Mouse (Mus musculus): ENCODE data around the gene Pdzd8.
A peak's percentile ranks its signal among the peaks of the same experiment; 100 is the strongest.

Gene Pdzd8

DNA sequence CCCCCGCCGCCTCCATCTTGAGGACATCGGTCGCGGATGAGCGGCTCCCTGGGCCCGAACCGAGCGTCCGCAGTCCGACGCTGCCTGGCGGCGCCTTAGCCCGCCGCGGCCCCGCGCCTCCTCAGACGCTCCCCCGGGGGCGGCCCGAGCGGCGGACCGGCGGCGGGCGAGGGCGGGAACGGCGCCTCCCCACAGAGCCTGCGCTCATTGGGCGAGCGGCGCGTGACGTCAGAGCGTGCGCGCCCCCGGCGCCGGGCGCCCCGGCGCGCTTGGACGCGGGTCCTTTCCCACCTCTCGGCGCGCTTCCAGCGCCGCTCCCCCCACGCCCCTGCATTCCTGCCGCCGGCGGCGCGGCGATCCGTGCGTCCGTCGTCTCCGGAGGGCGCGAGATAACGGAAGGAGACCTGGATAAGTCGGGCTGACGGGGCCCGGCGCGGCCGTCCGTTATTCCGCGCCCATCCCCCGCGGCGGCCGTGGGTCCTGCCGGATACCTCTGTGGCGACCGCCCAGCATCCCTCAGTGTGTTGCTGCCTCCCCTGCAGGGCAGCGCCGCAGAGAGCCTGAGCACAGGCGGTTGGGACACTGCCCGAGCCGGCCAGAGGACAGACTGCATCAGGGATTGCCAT is at the start of gene Pdzd8:
Gene Pdzd8, minus strand, starts transcription at position 123 of the 626 bp plus-strand sequence.
- DNase-seq, result peak; percentile 94 to 95

DNA sequence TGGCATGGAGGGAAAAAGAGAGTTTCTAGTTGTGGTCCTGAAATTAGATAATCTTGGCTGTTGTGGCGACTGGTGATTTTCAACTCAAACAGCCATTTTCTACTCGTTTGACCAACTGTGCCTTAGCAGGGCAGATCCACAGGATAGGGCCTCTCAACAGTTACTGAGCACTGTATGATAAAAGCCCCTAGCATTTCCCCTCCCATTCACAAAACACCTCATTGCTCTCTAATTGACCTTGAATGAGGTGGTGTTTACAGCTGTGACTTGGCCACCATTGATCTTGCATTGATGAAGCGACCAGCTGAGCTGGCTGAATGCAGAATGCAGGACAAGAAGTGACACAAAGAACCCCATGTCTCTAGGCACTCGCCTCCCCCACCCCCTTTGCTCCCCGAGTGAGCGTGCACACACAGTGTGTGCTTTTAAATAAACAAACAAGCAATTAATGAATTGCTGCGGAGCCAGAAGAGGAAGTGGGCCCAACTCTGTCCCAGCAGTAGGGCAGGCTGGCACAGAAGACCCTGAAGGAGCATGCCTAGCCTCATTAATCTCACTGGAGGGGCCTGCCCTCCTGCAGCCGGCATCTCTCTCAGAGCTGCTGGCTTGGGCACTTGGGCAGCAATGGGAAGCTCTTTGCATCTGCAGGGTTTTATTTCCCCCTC is 48.3 kb upstream of the Pdzd8 start:
- DNase-seq, result peak in 1 of 2 experiments; percentile 19

DNA sequence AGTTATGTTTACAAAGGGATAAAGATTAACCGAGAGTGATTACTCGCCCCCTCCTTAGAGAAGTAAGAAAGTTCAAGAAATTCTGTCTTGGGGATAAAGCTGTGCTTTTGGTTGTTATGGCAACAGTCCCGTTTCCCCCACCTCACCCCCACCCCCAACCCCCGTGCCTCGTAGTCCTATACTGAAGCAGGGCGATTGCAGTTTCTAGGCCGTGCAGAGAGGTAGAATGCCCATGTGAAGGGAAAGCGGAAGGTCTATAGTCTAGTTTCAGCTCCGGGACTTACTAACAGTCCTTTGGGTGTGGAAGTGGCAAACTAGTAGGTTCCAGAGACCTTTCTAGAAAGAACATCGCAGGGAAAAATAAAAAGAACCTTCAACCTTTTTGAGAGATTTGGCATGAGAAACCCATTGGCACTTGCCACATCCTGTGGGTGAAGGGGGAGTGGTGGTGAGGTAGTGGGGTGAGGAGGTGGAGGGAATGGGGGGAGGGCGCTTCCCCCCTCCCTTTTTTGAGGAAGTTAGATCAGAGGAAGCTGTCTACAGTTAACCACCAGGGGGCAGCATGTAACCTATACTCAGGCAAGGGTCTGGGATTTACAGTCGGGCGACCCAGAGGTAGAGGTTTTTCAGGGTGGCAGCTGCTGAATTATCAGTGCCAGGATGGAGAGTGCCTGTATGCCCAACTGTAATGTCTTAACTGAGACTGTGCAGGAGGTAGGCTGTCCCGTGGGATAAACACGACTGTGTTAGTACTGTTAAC is 43.4 kb upstream of the Pdzd8 start:
- peak; percentile 41 to 69 for DNase-seq

DNA sequence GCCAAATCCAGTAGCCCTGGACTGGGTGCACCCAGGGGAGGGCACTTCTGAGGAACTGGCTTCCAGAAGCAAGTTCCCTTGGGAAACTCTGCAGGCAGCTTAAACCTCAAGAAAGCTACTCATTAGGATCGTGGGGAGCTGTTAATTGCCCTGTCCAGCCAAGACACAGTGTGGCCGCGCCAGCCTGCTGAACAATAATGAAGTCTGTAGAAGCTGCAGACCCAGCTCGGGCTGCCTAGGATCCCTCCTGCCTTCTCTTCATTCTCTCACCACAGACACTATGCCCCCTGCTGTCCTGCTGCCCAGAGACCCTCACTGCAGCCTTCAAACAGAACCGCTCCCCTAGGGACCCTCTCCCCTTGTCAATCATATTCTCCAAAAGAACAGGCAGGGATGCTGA is 42.8 kb upstream of the Pdzd8 start:
- DNase-seq, result no peak

DNA sequence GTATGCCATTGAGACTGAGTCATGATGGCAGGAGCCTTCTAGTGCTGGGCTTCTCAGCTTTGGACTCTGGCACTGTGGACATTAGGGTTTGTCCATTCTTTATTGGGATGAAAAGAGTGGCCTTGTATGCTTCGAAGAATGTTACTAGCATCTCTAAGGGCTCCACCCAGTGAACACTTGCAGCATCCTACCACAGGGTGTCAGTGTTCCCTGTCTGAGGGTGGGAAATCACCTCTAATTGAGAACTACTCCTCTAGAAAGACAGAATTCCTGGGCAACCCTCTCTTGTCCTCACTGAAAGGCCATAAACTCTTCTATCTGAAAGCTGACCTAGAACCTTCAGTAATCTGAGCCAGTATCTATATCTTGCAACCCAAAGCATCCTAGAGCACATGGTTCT is 41.6 kb upstream of the Pdzd8 start:
- peak in 1 of 2 experiments; percentile 29 for DNase-seq

DNA sequence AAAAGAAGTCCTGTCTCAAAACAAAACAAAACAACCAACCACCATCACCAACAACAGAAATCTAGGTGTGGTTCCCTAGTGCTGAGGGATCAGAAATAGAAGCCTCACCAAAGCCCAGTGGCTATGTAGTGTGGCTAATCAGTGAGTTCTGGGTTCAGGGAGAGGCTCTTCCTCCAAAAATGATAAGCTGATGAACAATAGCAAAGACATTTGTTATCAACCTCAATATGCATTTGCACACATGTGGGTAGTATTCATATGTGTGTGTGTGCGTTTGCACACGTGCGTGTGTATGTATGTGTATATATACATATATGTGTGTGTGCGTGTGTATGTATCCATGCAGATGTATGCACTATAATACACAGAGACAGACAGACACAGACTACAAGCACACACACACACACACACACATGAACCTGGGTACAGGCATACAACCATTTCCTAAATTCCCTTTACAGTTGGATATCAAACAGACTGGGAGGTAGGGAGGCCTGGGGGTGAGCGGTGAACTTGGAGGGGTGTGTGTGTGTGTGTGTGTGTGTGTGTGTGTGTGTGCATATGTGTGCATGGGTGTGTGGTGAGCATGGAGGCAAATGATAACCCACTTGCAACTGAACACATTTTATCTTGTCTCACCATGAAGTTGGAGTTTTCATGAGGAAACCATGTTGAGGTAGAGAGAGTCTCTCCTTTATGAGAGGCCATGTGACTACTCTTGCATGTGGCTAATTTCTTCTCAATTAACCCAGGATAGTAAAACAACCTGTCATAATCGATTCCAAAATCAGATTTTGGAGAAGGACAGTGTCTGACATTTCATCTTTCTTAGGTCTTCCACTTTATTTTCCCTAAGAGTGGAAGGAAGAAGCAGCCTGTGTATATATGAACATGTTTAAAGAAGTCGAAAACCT is 39.3 kb upstream of the Pdzd8 start:
- DNase-seq, result no peak

DNA sequence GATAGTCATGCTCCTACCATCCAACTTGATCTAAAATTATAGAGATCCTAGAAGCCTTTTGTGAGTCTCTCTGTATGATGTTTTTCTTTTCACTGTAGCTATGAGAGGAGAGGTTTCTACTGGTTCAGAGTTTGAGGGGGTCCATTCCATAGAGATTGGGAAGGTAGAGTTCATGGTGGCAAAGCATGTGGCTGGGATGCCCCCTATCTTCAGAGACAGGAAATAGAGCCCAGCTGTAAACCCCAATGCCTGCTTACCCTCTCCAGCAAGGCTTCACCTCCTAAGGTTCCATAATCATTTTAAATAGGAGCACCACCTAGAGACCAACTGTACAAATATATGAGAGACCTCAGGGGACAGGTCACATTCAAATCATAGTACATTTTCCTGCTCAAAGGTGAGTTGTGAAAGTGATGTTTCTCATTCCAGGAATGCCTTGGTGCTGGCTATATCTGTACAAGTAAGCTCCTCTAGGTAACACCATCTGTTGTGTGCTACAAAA is 36.9 kb upstream of the Pdzd8 start:
- DNase-seq, result no peak

DNA sequence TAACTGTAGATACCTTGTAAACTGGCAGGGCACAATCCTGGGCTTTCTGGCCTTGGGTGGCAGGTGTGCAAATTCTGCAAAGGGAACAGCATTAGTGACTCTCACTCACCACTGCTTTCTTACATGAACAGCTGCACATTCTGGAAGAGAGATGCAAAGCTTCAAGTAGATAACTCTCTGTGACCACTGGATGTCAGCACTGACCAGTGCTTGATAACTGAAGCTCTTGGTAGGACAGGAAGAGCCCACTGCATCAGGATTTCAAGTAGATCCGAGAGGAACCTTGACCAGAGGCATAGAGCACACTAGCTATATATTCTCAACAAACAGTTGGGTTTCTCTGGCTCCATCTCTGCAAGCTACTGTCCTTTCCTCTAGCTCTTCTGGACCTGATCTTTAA is 34.4 kb upstream of the Pdzd8 start:
- no peak for DNase-seq

DNA sequence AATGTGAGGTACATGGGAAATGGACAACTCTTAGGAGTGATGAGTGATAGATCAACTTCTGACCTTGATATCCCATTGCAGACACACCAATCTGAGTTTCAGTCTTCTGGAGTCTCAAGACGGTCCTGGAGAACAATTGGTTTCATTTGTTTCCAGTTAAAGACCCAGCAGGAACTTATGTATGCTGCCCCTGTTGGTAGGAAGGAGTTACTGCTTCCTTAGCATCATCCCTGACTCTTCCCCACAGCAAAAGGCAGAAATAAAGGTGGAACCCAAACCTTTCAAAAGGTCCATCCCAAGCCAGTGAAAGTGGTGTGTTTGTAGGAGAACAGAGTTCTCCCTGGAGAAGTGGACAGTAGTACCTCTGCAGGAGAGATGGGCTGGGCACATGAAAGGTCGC is 30.9 kb upstream of the Pdzd8 start:
- no peak for DNase-seq

DNA sequence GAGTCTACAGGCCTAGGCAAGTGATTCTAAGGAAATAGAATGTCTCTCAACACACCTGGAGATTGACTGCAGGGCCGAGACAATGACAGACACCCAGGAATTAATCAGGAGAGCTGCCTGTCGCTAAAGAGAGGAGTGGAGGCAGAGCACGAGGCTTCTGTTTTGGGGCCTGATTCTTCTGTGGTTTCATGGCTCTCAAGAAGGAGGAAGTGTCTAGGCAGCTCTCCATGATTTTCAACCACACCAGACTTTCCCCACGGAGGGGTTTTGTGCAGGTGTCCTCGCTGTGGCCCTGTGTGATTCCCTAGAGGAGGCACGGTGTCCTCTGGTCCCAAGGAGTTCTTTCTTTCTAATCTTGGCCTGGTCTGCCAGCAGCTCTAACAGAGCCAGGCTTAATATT is 29.4 kb upstream of the Pdzd8 start:
- DNase-seq, result no peak

DNA sequence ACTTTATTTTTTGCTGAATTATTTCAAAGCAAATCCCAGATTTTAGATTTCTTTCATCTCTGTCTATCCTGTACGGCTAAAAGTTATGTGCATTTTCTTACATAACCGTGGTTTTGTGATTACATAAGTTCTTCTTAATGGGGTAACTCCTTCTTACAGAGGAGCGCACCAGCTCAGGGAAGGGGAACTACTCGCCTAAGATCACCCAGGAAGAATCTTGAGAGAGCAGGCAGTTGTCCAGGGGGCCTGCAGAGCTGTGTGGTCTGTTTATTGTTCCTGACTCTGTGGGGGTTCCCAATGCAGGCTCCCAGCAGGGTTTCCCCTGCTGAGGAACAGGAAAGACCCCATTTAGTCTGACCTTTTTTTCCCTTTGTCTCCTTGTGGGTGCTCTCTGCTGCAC is 27.3 kb upstream of the Pdzd8 start:
- no peak for DNase-seq

DNA sequence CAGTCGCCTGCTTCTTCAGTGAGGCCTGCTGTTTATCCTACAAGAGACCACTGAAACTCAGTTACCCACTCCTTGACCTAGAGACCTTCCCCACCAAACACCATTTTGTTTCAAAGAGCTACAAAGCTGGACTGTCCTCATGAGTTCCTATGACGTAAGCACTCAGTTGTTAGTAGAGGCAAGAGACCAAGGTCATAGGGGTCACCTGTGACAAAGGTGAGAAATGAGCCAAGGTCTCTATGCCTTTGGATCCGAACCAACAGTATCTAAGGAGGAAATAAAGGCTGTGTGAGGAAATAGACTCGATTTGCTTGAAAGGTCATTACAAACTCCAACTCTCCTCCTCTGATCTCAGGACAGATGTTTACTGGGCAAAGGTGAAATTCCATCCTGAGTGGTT is 25.4 kb upstream of the Pdzd8 start:
- no peak for DNase-seq

DNA sequence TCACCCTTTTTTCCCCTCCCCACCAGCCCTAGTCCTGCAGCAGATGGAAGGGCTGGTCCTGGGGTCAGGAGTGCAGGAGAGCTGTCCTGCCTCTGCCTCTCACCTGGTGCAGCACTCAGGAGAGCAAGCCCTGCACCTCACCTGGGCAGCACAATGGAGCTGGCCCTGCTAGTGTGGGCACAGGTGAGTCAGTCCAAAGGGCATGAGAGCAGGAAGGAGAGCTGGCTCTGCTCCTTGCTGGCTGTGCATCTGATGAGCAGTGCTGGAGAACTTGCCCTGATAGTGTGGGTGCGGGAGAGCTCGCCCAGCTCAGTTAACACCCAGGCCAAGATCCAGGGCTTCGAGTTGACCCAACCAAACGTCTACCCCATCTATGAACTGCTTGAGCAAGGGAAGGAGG is 22.3 kb upstream of the Pdzd8 start:
- DNase-seq, result no peak

DNA sequence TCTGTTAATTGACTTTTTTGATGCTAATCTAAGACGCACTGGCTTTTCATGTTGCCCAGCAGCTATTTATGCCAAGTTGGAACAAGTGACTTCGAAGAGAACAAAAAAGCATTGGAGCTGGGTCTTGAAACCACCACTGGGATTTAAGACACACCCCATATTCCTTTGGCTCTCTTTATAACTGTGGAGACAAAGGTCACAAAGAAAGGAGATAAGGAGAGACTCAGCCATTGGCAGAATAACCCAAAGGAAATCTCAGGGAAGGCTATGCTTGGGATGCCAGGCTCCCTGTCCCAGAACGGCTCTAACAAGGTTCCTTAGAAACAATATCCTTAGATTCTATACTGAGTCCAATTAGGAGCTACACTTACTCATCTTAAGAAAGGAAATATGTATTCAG is 21.1 kb upstream of the Pdzd8 start:
- DNase-seq, result no peak

DNA sequence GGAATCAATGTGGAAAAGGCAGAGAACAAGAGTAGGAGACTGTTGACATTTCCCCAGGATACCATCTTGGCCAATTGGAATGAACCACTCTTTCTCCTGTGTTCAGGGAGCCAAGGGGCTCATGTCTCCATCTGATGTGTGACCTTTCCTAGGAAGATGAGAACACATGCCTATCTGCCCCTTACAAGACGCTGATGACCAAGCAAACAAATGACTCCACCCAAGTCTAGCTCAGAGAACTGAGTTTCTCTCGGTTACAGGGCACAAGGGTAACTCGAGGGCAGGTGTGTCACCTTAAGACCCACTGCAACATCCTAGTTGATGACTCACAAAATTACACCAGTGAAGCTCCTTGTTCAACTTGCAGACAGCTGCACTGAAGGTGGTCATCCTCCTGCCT is 18.1 kb upstream of the Pdzd8 start:
- no peak for DNase-seq

DNA sequence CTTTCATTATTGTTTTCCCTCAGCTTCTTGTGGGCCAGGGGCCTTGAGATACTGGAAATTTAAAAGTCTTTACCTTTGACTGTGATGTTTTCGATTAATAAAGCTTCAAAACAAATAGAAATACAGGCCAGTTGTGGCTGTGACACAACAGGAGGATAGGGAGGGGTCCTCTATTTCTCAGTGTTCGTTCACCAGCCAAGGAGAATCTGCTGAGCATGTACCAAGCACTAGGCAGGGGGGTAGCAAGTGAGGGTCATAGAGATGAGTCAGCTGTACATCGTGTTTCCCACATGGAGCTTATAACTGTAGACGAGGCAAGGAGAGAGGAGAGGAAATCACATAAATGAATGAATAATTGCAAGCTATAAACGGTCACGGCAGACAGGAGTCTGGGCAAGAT is 17.1 kb upstream of the Pdzd8 start:
- no peak for DNase-seq

DNA sequence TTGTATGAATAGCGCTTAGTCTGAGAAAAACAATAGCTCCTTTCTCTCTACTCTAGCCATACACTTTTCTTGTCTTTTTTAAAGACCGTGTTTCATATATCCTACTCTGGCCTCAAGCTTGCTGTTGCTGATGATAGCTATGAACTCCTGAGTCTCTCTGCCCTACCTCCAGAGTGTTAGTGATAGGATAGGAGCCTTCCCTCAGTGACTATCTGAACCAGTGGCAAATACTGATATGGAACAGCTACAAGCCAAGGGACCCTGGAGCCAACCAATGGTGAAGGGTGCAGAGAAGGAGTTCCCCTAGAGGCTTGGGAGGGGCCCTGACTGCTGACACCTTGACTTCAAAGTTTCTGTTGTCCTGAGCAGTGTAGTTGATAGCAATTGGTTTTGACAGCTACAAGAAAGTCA is 14.9 kb upstream of the Pdzd8 start:
- no peak for DNase-seq

DNA sequence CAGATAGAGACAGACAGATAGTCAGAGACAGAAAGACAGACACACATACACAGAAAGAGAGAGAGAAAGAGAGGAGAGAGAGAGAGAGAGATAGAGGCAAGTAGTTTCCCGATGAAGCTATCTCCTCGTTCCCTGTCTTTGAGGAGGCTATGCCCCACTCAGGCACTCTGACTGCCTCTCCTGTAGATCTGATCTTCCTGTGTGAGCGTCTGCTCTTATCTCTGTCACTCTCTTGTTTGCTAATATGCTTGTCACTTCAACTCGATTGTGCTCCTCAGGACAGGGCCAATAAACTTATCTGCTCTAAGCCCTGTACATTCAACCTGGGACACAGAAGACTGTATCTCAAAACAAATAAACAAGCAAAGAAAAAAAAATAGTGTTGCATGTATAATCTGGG is 13.6 kb upstream of the Pdzd8 start:
- no peak for DNase-seq

DNA sequence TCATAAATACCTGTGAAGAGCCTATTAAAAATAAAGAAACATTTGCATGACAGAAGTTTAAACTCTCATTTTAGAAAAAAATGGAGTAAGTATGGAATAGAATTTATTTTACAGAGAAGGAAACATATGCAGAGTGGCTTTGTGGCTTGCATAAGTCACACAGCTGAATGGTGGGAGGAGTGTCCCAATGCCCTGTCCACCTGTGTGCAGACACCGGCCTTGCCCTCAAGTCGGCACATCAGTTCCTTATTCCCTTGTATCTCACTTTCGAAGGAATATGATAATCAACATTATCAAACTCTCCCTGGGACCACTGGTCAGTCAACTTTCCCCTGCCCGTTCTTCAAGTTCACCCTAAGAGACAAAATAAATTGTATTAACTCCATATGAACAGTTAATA is 12.3 kb upstream of the Pdzd8 start:
- no peak for DNase-seq

DNA sequence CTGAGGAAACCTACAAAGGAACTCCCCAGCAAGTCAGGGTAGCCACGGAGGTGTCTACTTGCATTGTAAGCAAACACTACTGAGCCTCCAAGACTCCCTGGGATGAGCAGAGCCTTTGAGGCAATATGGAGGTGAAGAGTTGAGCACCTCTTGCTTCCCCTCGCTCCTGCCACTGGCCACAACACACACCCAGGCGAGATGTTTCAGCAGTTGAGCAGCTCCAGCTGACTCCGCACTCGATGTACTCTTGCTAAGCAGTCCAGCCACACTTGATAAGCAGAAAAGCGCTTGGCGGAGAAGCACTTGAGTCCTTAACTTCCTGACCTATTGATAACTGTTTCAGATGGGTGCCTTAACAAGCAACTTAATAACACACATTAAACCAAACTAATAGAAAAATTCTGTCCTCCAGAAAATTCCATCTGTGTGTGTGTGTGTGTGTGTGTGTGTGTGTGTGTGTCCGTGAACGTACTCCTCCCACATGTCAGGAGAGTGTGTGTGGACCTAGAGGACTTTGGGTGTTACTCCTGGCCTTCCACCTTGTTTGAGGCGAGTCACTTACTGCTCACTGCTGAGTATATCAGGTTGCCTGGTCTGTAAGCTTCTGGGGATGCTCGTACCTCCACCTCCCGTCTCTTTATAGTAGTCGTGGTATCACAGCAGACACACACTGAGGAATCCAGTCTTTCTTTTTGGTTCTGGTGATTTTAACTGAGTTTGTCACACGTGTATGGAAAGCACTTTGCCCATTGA is 11.4 kb upstream of the Pdzd8 start:
- DNase-seq, result no peak

DNA sequence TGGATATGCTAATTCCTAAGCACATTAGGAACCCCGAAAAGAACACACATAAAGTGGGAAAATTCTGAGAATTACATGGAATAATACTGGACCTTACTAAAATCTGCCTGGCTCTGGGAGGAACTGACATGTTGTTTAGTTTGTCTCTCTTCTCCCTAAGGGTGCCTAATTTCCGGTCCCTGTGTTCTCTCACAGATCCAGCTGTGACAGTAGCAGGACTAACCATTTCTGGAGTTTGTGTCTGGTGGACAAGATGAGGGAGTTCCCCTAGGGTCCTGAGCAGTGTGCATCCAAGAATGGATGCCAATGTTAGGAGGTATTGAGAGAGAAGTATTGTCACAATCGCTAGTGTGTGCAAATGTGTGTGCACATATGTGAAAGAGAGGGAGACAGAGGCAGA is 10.8 kb upstream of the Pdzd8 start:
- DNase-seq, result no peak

DNA sequence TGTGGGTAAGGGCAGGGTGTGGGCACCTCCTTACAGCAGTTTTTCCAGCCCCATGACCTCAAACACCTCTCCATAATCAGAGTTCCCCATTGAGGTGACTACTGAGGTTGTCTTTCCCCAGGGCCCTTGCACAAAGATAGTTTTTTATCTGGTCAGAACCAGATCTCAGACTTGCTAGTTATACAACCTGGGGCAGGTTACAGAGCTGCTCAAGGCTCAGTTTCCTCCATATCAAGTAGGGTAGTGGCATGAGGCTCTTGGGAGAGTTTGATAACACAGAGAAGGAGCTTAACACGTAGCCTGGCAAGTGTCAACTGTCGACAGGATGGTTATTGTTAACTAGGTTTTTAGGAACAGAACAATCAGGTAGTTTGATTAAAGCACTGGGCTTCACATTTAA is 9.3 kb upstream of the Pdzd8 start:
- DNase-seq, result no peak

Data from cerebellum, postnatal 25 days (tissue).